Mouse (Mus musculus): ENCODE results near the gene Asap2.

Asap2 gene

GRCm38 (mm10) chr12:21133031-21133430 lies 142.8 kb downstream of the Asap2 start:
- no peak for DNase-seq (ENCODE audit: low read depth, low spot score)

GRCm38 (mm10) chr12:21133972-21134859 lies 144.0 kb downstream of the Asap2 start:
- peak; percentile 16 for DNase-seq (ENCODE audit: low read depth, low spot score)

GRCm38 (mm10) chr12:21135651-21136461 lies 145.6 kb downstream of the Asap2 start:
- DNase-seq (ENCODE audit: low read depth, low spot score) = no peak

GRCm38 (mm10) chr12:21136462-21136751 lies 146.1 kb downstream of the Asap2 start:
- no peak for DNase-seq (ENCODE audit: low read depth, low spot score)

- DNase-seq (ENCODE audit: low read depth, low spot score) = no peak
These were observed 149.3 kb downstream of the Asap2 start for GRCm38 (mm10) chr12:21139560-21139959.

GRCm38 (mm10) chr12:21140153-21140552 lies 149.9 kb downstream of the Asap2 start:
- no peak for DNase-seq (ENCODE audit: low read depth, low spot score)

GRCm38 (mm10) chr12:21140741-21141308 lies 150.6 kb downstream of the Asap2 start:
- no peak for DNase-seq (ENCODE audit: low read depth, low spot score)

GRCm38 (mm10) chr12:21141691-21142300 lies 151.5 kb downstream of the Asap2 start:
- DNase-seq (ENCODE audit: low read depth, low spot score) = no peak

- no peak for DNase-seq (ENCODE audit: low read depth, low spot score)
These were observed 152.4 kb downstream of the Asap2 start for GRCm38 (mm10) chr12:21142489-21143254.

GRCm38 (mm10) chr12:21144602-21145001 lies 154.3 kb downstream of the Asap2 start:
- DNase-seq (ENCODE audit: low read depth, low spot score) = no peak

- no peak for DNase-seq (ENCODE audit: low read depth, low spot score)
These were observed 154.8 kb downstream of the Asap2 start for GRCm38 (mm10) chr12:21145050-21145449.

GRCm38 (mm10) chr12:21146826-21147225 lies 156.6 kb downstream of the Asap2 start:
- no peak for DNase-seq (ENCODE audit: low read depth, low spot score)

GRCm38 (mm10) chr12:21153279-21153707 lies 163.0 kb downstream of the Asap2 start:
- DNase-seq (ENCODE audit: low read depth, low spot score) = no peak

- DNase-seq (ENCODE audit: low read depth, low spot score) = no peak
These were observed 164.8 kb downstream of the Asap2 start for GRCm38 (mm10) chr12:21155062-21155461.

GRCm38 (mm10) chr12:21159304-21159703 lies 169.0 kb downstream of the Asap2 start:
- no peak for DNase-seq (ENCODE audit: low read depth, low spot score)

- no peak for DNase-seq (ENCODE audit: low read depth, low spot score)
These were observed 170.1 kb downstream of the Asap2 start for GRCm38 (mm10) chr12:21160327-21160828.

- no peak for DNase-seq (ENCODE audit: low read depth, low spot score)
These were observed 171.6 kb downstream of the Asap2 start for GRCm38 (mm10) chr12:21161841-21162240.

GRCm38 (mm10) chr12:21163706-21164105 lies 173.4 kb downstream of the Asap2 start:
- DNase-seq (ENCODE audit: low read depth, low spot score) = no peak

GRCm38 (mm10) chr12:21164251-21164650 lies 174.0 kb downstream of the Asap2 start:
- no peak for DNase-seq (ENCODE audit: low read depth, low spot score)

- no peak for DNase-seq (ENCODE audit: low read depth, low spot score)
These were observed 174.9 kb downstream of the Asap2 start for GRCm38 (mm10) chr12:21165157-21165556.

- DNase-seq (ENCODE audit: low read depth, low spot score) = no peak
These were observed 175.7 kb downstream of the Asap2 start for GRCm38 (mm10) chr12:21165891-21166342.

All from A20 (cell line).